Mouse (Mus musculus): ENCODE measurements around the gene Ntng1.
A peak's percentile ranks its signal among the peaks of the same experiment; 100 is the strongest.

Ntng1 gene

GRCm38 (mm10) chr3:109923788-109924187 is 220.0 kb downstream of the Ntng1 start:
- no peak for DNase-seq (ENCODE audit: low spot score in 2 of 2)

GRCm38 (mm10) chr3:109918996-109919395 is 224.8 kb downstream of the Ntng1 start:
- DNase-seq (ENCODE audit: low spot score in 2 of 2) = no peak

- no peak for DNase-seq (ENCODE audit: low spot score in 2 of 2)
Measured at GRCm38 (mm10) chr3:109917926-109918694, 225.7 kb downstream of the Ntng1 start.

- DNase-seq (ENCODE audit: low spot score in 2 of 2) = no peak
Measured at GRCm38 (mm10) chr3:109917077-109917476, 226.7 kb downstream of the Ntng1 start.

- DNase-seq (ENCODE audit: low spot score in 2 of 2) = no peak
Measured at GRCm38 (mm10) chr3:109914226-109914625, 229.6 kb downstream of the Ntng1 start.

GRCm38 (mm10) chr3:109890600-109890999 is 253.2 kb downstream of the Ntng1 start:
- no peak for DNase-seq (ENCODE audit: low spot score in 2 of 2)

- no peak for DNase-seq (ENCODE audit: low spot score in 2 of 2)
Measured at GRCm38 (mm10) chr3:109885672-109886071, 258.1 kb downstream of the Ntng1 start.

GRCm38 (mm10) chr3:109879061-109879460 is 264.8 kb downstream of the Ntng1 start:
- DNase-seq (ENCODE audit: low spot score in 2 of 2) = no peak

- no peak for DNase-seq (ENCODE audit: low spot score in 2 of 2)
Measured at GRCm38 (mm10) chr3:109871986-109872385, 271.8 kb downstream of the Ntng1 start.

GRCm38 (mm10) chr3:109858276-109858675 is 285.5 kb downstream of the Ntng1 start:
- DNase-seq (ENCODE audit: low spot score in 2 of 2) = no peak

GRCm38 (mm10) chr3:109854449-109855155 is 289.2 kb downstream of the Ntng1 start:
- peak; percentile 40 to 52 for DNase-seq (ENCODE audit: low spot score in 2 of 2)

GRCm38 (mm10) chr3:109846660-109847059 is 297.2 kb downstream of the Ntng1 start:
- no peak for DNase-seq (ENCODE audit: low spot score in 2 of 2)

- DNase-seq (ENCODE audit: low spot score in 2 of 2) = no peak
Measured at GRCm38 (mm10) chr3:109825806-109826205, 318.0 kb downstream of the Ntng1 start.

GRCm38 (mm10) chr3:109822803-109823474 is 320.9 kb downstream of the Ntng1 start:
- DNase-seq (ENCODE audit: low spot score in 2 of 2) = no peak

GRCm38 (mm10) chr3:109818821-109819685 is 324.8 kb downstream of the Ntng1 start:
- no peak for DNase-seq (ENCODE audit: low spot score in 2 of 2)

GRCm38 (mm10) chr3:109809065-109809464 is 334.7 kb downstream of the Ntng1 start:
- DNase-seq (ENCODE audit: low spot score in 2 of 2) = no peak

GRCm38 (mm10) chr3:109807211-109807934 is 336.4 kb downstream of the Ntng1 start:
- no peak for DNase-seq (ENCODE audit: low spot score in 2 of 2)

- no peak for DNase-seq (ENCODE audit: low spot score in 2 of 2)
Measured at GRCm38 (mm10) chr3:109804145-109804544, 339.7 kb downstream of the Ntng1 start.

GRCm38 (mm10) chr3:109803616-109804015 is 340.2 kb downstream of the Ntng1 start:
- DNase-seq (ENCODE audit: low spot score in 2 of 2) = no peak

GRCm38 (mm10) chr3:109797354-109797753 is 346.5 kb downstream of the Ntng1 start:
- DNase-seq (ENCODE audit: low spot score in 2 of 2) = no peak

- peak in 1 of 2 experiments; percentile 23 for DNase-seq (ENCODE audit: low spot score in 2 of 2)
Measured at GRCm38 (mm10) chr3:109783231-109783630, 360.6 kb downstream of the Ntng1 start.

Measured in frontal cortex, postnatal 36 days (tissue).